Mouse (Mus musculus) midbrain, embryonic 14.5 days (tissue): Measurements from ENCODE around the gene Mcf2l. TPM values are rescaled to one million over a fixed set of nuclear protein-coding genes. Genes with fewer than 3 reads are reported as not detected.
A peak's percentile ranks its signal among the peaks of the same experiment; 100 is the strongest.

Source experiments
- ATAC-seq: fragments of 200-750 bp; cut with Nextera tagmentation; 2 replicates; pipeline ENCODE4 v1.8.0; 2017; ENCODE audit warnings: moderate number of reproducible peaks, moderate library complexity; ENCODE audit not compliant: low FRiP score, low TSS enrichment
- DNase-seq: peaks from one replicate; pipeline ENCODE4 v3.0.0-alpha.2; 2015
- H3K27ac ChIP-seq: fragments of 300-500 bp; sonication (generic); replicated peaks from 2 replicates; pipeline ENCODE4 v1.5.1; 2014; ENCODE audit warnings: mild to moderate bottlenecking, low read depth, low read length, moderate library complexity
- H3K27me3 ChIP-seq: fragments of 300-500 bp; sonication (generic); 2 replicates; pipeline ENCODE4 v1.6.1; 2014; ENCODE audit warnings: low read length, control low read depth, mixed read lengths; ENCODE audit not compliant: control insufficient read depth, insufficient read depth
- H3K36me3 ChIP-seq: fragments of 300-500 bp; sonication (generic); 2 replicates; pipeline ENCODE4 v1.6.1; 2014; ENCODE audit warnings: low read length, control low read depth; ENCODE audit not compliant: control insufficient read depth, insufficient read depth
- H3K4me1 ChIP-seq: fragments of 300-500 bp; sonication (generic); 2 replicates; pipeline ENCODE4 v1.6.1; 2014; ENCODE audit warnings: mild to moderate bottlenecking, antibody characterized with exemption, low read length, control low read depth; ENCODE audit not compliant: control insufficient read depth, insufficient read depth
- H3K4me2 ChIP-seq: fragments of 300-500 bp; sonication (generic); 2 replicates; pipeline ENCODE4 v1.6.1; 2014; ENCODE audit warnings: mild to moderate bottlenecking, low read length, moderate library complexity
- H3K4me3 ChIP-seq: fragments of 300-500 bp; sonication (generic); replicated peaks from 2 replicates; pipeline ENCODE4 v1.5.1; 2014; ENCODE audit warnings: low read depth, low read length
- H3K9ac ChIP-seq: fragments of 300-500 bp; sonication (generic); replicated peaks from 2 replicates; pipeline ENCODE4 v1.6.1; 2014; ENCODE audit warnings: mild to moderate bottlenecking, low read length, moderate library complexity
- H3K9me3 ChIP-seq: fragments of 300-500 bp; sonication (generic); 2 replicates; pipeline ENCODE4 v1.6.1; 2016; ENCODE audit warnings: low read length, control low read depth, mixed read lengths; ENCODE audit not compliant: control insufficient read depth
- WGBS: fragments of 180-500 bp; shearing (Covaris S2); extraction: QIAGEN DNeasy Blood & Tissue Kit; methylation state at CpG from one replicate; pipeline ENCODE4 v1.1.7; 2014; 5-methylcytosine and 5-hydroxymethylcytosine counted together
- polyA plus RNA-seq: library from polyadenylated mRNA; unstranded; fragments of >200 nt; fragmentation: Nextera tagmentation; extraction: Ambion mirVana; gene quantifications from 2 replicates; pipeline ENCODE4 v1.2.1, GENCODE M21; 2014

The Mcf2l gene
- polyA plus RNA-seq, 1 experiment from 2014 or later = 174 TPM

DNA sequence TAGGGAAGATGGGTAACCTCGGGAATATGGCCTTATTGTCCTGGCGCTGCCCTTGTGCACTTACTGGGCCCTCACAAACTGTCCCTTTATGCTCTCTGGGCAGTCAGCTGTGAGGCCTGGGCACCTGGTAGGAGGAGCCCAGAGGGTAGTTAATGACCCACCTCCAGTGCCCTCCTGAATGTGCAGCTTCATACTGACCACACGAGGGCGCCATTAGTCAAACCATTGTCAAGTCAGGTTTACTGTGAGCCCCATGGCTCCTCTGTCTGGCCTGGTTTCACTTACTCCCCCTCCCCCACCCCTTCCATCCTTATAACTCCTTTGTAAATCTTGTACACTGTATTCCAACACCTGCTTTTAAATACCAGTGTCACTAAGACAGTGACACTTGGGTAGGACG is 105.1 kb downstream of the Mcf2l start:
- WGBS = 36% methylated on average over 5 of the region's 5 CpGs
- peak; percentile 76 for DNase-seq
- Histone ChIP-seq H3K36me3 (peaks cover 89% of the 10 kb centered on the region), H3K9me3 (no peaks in the 10 kb centered on the region), H3K27me3 (no peaks in the 10 kb centered on the region), H3K4me1 (no peaks in the 10 kb centered on the region), H3K4me3 (no peak overlapping the region), H3K27ac (no peak overlapping the region), H3K4me2 (no peak overlapping the region), H3K9ac (no peak overlapping the region)
- ATAC-seq = peak; percentile 64; the same call in 1 of the 2 replicates

DNA sequence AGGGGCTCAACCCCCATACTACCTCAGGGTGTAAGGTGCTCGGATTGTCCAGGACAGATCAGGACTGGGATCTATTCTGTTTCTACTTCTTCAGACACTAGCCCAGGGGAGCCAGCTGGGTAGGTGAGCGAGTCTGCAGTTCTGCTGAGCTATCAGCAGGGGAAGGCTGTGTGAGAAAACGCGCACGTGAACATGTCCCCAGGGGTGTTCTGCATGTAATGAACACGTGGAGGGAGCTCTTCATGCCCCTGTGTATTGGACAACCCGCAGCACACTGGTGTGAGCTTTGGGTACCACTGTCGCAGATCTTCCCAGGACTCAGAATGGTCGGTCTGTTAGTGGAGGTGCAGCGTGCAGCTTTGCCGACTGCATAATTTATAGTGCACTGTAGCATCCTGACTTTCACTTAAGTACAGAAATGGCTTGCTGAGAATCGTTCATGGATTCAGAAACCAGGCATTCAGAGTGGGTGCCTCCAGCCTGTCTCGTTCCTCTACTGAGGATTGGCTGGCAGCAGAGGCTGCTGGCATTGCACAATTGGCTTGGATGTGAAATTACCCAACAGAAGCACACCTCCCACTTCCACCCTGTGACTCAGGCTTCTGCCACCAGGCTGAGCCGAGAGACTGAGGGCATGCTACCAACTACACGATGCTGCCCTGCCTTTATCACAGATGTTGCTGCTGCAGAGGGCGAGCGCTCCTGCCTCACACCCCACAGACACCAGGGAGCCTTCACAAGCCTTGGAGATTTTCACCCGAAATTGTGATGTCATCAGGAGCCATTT is 110.3 kb downstream of the Mcf2l start:
- Histone ChIP-seq H3K4me3 (no peak overlapping the region), H3K4me2 (no peak overlapping the region), H3K27ac (no peak overlapping the region), H3K9me3 (no peaks in the 10 kb centered on the region), H3K9ac (no peak overlapping the region), H3K4me1 (no peaks in the 10 kb centered on the region), H3K27me3 (no peaks in the 10 kb centered on the region), H3K36me3 (peaks cover 87% of the 10 kb centered on the region)
- DNase-seq (no peak), ATAC-seq (no peak)
- 84% methylated on average over 18 of the region's 18 CpGs for WGBS

DNA sequence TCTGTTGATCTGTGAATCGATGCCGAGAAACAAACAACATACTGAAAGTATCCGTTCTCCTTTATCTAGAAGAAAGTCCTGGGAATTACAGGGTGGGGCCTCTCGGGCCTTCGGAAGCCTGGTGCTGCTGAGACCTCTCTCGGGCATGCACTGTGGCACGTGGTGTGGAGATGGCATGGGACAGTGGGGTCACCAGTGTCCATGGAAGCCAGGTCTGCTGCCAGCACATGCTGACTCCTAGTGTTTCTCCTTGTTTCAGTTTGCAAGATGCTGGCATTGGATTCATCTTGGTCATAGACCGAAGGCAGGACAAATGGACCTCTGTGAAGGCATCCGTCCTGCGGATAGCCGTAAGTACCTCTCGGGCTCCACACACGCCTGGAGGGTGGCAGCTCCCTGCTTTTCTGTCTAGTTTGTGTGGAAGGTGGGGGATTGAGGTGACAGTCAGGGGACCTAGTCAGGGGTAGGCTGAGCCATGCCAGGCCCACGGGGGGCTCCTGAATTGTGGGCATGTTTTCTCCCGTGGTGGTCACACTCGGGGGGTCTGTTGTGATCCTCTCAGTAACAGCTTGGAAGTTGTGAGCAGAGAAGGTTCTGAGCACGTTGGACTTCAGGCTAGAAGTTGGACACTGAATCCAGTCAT is 111.1 kb downstream of the Mcf2l start:
- WGBS = 92% methylated on average over 17 of the region's 17 CpGs
- Histone ChIP-seq H3K4me3 (no peak overlapping the region), H3K36me3 (peaks cover 86% of the 10 kb centered on the region), H3K27me3 (no peaks in the 10 kb centered on the region), H3K27ac (no peak overlapping the region), H3K9me3 (no peaks in the 10 kb centered on the region), H3K4me2 (no peak overlapping the region), H3K9ac (no peak overlapping the region), H3K4me1 (no peaks in the 10 kb centered on the region)
- no peak for DNase-seq
- no peak for ATAC-seq

DNA sequence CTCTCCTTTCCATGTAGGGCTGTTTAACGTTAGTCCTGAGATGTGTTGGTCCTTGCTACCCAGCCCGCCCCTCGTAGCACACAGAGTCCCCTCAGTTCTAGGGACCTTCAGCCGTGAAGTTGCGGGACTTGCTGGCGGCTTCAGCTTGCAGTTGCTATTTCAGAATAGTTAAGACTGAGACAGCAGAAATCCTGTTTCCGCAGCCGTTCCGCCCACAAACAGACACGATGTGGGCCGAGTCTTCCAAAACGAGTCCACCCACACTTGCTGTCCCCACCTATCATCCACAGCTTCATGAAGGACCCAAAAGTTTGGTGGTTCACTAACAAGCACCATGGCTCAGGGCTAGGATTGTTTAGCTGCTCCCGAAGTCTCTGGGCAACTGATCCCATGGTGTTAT is 111.7 kb downstream of the Mcf2l start:
- DNase-seq (no peak), ATAC-seq (no peak)
- Histone ChIP-seq H3K9ac (no peak overlapping the region), H3K27me3 (no peaks in the 10 kb centered on the region), H3K27ac (no peak overlapping the region), H3K4me1 (no peaks in the 10 kb centered on the region), H3K4me2 (no peak overlapping the region), H3K9me3 (no peaks in the 10 kb centered on the region), H3K4me3 (no peak overlapping the region), H3K36me3 (peaks cover 86% of the 10 kb centered on the region)
- 92% methylated on average over 13 of the region's 13 CpGs for WGBS

DNA sequence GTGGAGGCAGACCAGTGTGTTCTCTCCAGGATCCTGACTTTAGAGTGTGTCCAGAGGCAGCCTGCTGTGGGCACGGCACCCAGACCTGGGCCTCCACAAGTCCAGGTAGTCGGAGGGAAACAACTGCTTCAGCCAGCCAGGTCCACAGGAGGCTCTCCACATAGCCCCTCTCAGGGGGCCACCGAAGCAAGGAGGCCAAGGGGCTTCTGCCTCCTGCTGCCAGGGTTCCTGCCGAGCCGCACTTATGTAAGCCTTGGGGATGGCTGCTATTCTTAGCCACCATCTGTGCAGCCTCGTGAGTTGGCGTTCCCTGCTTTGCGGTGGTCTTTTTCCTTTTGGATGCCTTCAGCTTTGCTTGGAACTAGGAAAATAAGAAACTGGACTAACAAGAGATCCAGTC is 114.0 kb downstream of the Mcf2l start:
- WGBS = 84% methylated on average over 8 of the region's 8 CpGs
- ATAC-seq (no peak), DNase-seq (no peak)
- H3K4me1 ChIP-seq = no peaks in the 10 kb centered on the region
- H3K27ac ChIP-seq = no peak overlapping the region
- no peaks in the 10 kb centered on the region for H3K27me3 ChIP-seq
- no peak overlapping the region for H3K9ac ChIP-seq
- H3K9me3 ChIP-seq = no peaks in the 10 kb centered on the region
- H3K36me3 ChIP-seq = peaks cover 85% of the 10 kb centered on the region
- no peak overlapping the region for H3K4me2 ChIP-seq
- H3K4me3 ChIP-seq = no peak overlapping the region

DNA sequence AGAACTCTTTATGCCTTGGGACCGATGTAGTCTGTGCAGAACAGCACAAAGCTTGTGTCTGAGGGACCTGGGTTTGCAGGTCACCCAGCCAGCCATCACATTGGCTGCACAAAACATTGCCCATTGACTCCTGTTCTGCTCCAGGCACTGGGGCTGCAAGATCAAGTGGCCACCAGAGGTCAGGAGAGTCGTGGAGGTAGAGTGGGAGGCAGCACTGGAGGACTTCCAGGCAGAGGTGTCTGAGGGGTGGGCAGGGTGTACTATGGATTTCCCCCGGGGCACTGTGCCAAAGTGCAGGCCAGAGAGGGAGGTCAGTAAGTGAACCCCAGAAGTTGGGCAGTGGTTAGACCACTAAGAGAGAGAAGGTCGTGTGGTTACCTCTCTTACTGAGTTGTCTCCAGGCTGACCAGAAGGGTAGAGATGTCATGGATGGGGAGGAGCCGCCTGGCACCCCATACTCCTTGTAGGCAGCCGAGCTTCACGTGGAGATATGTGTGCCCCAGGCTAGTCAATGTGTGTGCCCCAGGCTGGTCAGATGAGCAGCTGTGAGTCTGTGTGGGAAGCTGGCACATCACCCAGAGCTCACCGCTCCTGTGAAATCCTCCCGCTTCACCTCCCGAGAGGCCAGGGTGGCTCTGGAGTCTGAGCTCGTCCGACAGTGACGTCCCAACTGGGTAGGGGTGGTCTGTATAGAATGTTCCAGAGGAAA is 115.3 kb downstream of the Mcf2l start:
- no peak for ATAC-seq
- no peaks in the 10 kb centered on the region for H3K9me3 ChIP-seq
- H3K4me2 ChIP-seq = no peak overlapping the region
- no peaks in the 10 kb centered on the region for H3K4me1 ChIP-seq
- H3K9ac ChIP-seq = no peak overlapping the region
- DNase-seq = no peak
- WGBS = 81% methylated on average over 13 of the region's 13 CpGs
- no peaks in the 10 kb centered on the region for H3K27me3 ChIP-seq
- H3K27ac ChIP-seq = no peak overlapping the region
- no peak overlapping the region for H3K4me3 ChIP-seq
- H3K36me3 ChIP-seq = peaks cover 90% of the 10 kb centered on the region

DNA sequence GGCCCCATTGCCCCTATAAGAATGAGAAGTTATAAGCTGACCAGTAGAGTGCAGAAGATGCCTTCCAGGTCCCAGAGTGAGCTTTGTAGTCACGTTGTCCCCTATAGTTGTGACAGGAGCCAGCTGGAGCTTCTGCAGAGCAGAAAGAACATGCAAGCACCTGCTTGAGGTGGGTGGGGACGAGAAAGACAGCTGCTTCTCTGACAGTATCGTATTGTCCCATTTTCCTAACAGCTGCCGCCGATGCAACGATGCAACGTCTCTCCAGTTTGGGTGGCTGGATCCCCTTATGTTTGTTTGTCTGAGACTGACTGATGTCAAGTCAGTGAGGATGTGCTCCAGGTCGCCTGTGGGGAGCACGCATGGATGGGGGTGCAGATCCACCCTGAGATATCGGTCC is 117.8 kb downstream of the Mcf2l start:
- Histone ChIP-seq H3K4me3 (no peak overlapping the region), H3K9me3 (no peaks in the 10 kb centered on the region), H3K4me1 (no peaks in the 10 kb centered on the region), H3K36me3 (peaks cover 91% of the 10 kb centered on the region), H3K9ac (no peak overlapping the region), H3K27ac (no peak overlapping the region), H3K27me3 (no peaks in the 10 kb centered on the region), H3K4me2 (no peak overlapping the region)
- no peak for ATAC-seq
- 90% methylated on average over 10 of the region's 10 CpGs for WGBS
- no peak for DNase-seq

DNA sequence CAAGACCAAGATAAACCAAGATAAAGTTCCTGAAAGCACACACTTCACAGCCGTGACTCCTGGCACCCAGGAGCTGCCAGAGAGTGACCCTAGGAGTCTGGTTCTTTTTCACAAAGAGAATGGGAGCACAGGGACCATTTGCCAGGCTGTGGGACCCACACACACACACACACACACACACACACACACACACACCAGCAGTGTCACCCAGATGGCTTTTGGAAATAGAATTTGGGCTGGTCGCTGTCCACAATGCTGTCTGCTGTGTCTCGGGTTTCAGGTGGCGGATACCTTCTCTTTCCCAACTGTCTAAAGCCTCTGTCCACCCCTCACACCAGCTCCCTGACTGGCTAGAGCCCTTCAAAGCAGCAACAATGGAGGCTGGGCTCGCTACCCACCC is 120.9 kb downstream of the Mcf2l start:
- Histone ChIP-seq H3K9ac (no peak overlapping the region), H3K27me3 (no peaks in the 10 kb centered on the region), H3K9me3 (no peaks in the 10 kb centered on the region), H3K4me3 (no peak overlapping the region), H3K4me1 (no peaks in the 10 kb centered on the region), H3K36me3 (peaks cover 94% of the 10 kb centered on the region), H3K27ac (no peak overlapping the region), H3K4me2 (no peak overlapping the region)
- WGBS = 85% methylated on average over 5 of the region's 5 CpGs
- ATAC-seq (no peak), DNase-seq (no peak)
